Mouse (Mus musculus) liver, adult 2 months (tissue): ENCODE data around the gene Eid2. TPM values are rescaled to one million over a fixed set of nuclear protein-coding genes. Genes with fewer than 3 reads are reported as not detected.

Experiments used
- DNase-seq: peaks from one replicate; pipeline ENCODE4 v3.0.0-alpha.2; 2011; ENCODE audit warnings: low read depth, low spot score; ENCODE audit errors: extremely low read depth
- H3K27ac ChIP-seq: fragments of 200-500 bp; replicated peaks from 2 replicates; pipeline ENCODE4 v1.5.1; 2012; ENCODE audit warnings: low read depth, mild to moderate bottlenecking, control low read depth, inconsistent platforms, low read length; ENCODE audit not compliant: insufficient read depth
- H3K27me3 ChIP-seq: fragments of 200-500 bp; 2 replicates; pipeline ENCODE4 v1.6.1; 2012; ENCODE audit warnings: mild to moderate bottlenecking, moderate library complexity, low read length, inconsistent platforms; ENCODE audit not compliant: control insufficient read depth, insufficient read depth
- H3K36me3 ChIP-seq: fragments of 200-500 bp; 2 replicates; pipeline ENCODE4 v1.6.1; 2012; ENCODE audit warnings: low read length, inconsistent platforms; ENCODE audit not compliant: control insufficient read depth, insufficient read depth
- H3K4me1 ChIP-seq: fragments of 200-500 bp; 2 replicates; pipeline ENCODE4 v1.6.1; 2011; ENCODE audit warnings: low read length; ENCODE audit not compliant: control insufficient read depth, insufficient read depth
- H3K4me3 ChIP-seq: fragments of 200-500 bp; 2 replicates; pipeline ENCODE4 v1.5.1; 2011; ENCODE audit warnings: low read depth, mild to moderate bottlenecking, control low read depth, low read length, moderate library complexity; ENCODE audit not compliant: insufficient read depth
- H3K79me2 ChIP-seq: fragments of 200-500 bp; 2 replicates; pipeline ENCODE4 v1.6.1; 2012; ENCODE audit warnings: inconsistent platforms, mild to moderate bottlenecking, low read length, moderate library complexity; ENCODE audit not compliant: control insufficient read depth, insufficient read depth
- H3K9ac ChIP-seq: fragments of 200-500 bp; 2 replicates; pipeline ENCODE4 v1.6.1; 2012; ENCODE audit warnings: low read depth, mild to moderate bottlenecking, control low read depth, inconsistent platforms, low read length
- CTCF ChIP-seq: fragments of 200-500 bp; IDR thresholded peaks from 2 replicates; pipeline ENCODE4 v1.5.1; 2011; ENCODE audit warnings: low read depth, low read length, control low read depth
- POLR2A ChIP-seq: fragments of 200-500 bp; IDR thresholded peaks from 2 replicates; pipeline ENCODE4 v1.6.1; 2011; ENCODE audit warnings: low read length, control low read depth; ENCODE audit not compliant: insufficient read depth; ENCODE audit errors: extremely low read depth
- WGBS: fragments of 180-500 bp; shearing (Covaris S2); methylation state at CpG from one replicate; pipeline ENCODE4 v1.1.7; 2018; 5-methylcytosine and 5-hydroxymethylcytosine counted together
- polyA plus RNA-seq: library from polyadenylated mRNA; depleted of rRNA; stranded (reverse); fragments of >200 nt; gene quantifications from 2 replicates; pipeline ENCODE4 v1.2.3, GENCODE M21; 2012; rRNA removed
- total RNA-seq: library from RNA; depleted of rRNA; stranded (reverse); fragments of >200 nt; gene quantifications from 2 replicates; pipeline ENCODE4 v1.2.3, GENCODE M21; 2014; rRNA removed

Eid2 gene
- total and polyA plus RNA-seq, 2 experiments: 0.28 to 0.50 TPM

GRCm38 (mm10) chr7:28311151-28311925 lies 43.7 kb downstream of the Eid2 start:
- no peak for TF ChIP-seq POLR2A
- no peak for TF ChIP-seq CTCF
- WGBS: 5% methylated on average over 35 of the region's 35 CpGs
- no peaks in the 10 kb centered on the region for H3K79me2 ChIP-seq
- H3K36me3 ChIP-seq: peaks cover 15% of the 10 kb centered on the region
- DNase-seq: peak; percentile 14
- peak overlapping the region; percentile 69 for H3K4me3 ChIP-seq
- H3K27ac ChIP-seq: no peak overlapping the region
- H3K9ac ChIP-seq: peak overlapping the region; percentile 77
- H3K4me1 ChIP-seq: peaks cover 4% of the 10 kb centered on the region
- H3K27me3 ChIP-seq: no peaks in the 10 kb centered on the region

- peak within 1 kb of the TSS; percentile 69 for H3K4me3 ChIP-seq
- peak; percentile 90 for DNase-seq
- H3K27me3 ChIP-seq: no peaks in the 10 kb centered on the region
- TF ChIP-seq CTCF: no peak
- 0 out of 2 replicates have a peak, but pooled peaks have one; percentile 19 for TF ChIP-seq POLR2A
- WGBS: under 1% methylated on average over 45 of the region's 45 CpGs
- peak within 1 kb of the TSS; percentile 77 for H3K9ac ChIP-seq
- peaks cover 22% of the 10 kb centered on the region for H3K36me3 ChIP-seq
- H3K4me1 ChIP-seq: peaks cover 4% of the 10 kb centered on the region
- no peak within 1 kb of the TSS for H3K27ac ChIP-seq
- H3K79me2 ChIP-seq: no peaks in the 10 kb centered on the region
These were observed 44.4 kb downstream of the Eid2 start, which contains the start of gene Timm50 for GRCm38 (mm10) chr7:28311926-28312543. TSS of gene Timm50 (minus strand) at chr7:28312072.

DNA sequence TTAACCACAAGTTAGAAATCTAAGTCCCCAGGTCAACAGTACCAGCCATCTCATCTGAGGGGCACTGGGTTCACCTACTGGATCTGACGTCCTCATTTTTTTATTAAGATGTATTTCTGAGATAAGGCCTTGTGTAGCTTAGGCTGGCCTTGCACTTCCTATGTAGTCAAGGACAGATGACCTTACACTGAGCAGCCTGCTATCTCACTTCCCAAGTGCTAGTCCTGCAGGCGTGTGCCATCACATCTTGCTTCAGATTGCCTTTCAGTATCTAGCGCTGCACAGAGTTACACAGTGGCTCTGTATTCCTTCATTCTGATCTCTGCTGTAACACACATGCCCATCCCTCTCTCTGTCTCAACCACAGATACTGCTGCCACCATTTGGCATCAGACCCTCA lies 50.4 kb downstream of the Eid2 start:
- no peak overlapping the region for H3K27ac ChIP-seq
- WGBS: 89% methylated on average over 3 of the region's 3 CpGs
- H3K4me1 ChIP-seq: no peaks in the 10 kb centered on the region
- H3K36me3 ChIP-seq: peaks cover 55% of the 10 kb centered on the region
- TF ChIP-seq POLR2A (no peak), CTCF (no peak)
- no peak overlapping the region for H3K4me3 ChIP-seq
- no peak overlapping the region for H3K9ac ChIP-seq
- H3K27me3 ChIP-seq: no peaks in the 10 kb centered on the region
- DNase-seq: no peak
- H3K79me2 ChIP-seq: no peaks in the 10 kb centered on the region

DNA sequence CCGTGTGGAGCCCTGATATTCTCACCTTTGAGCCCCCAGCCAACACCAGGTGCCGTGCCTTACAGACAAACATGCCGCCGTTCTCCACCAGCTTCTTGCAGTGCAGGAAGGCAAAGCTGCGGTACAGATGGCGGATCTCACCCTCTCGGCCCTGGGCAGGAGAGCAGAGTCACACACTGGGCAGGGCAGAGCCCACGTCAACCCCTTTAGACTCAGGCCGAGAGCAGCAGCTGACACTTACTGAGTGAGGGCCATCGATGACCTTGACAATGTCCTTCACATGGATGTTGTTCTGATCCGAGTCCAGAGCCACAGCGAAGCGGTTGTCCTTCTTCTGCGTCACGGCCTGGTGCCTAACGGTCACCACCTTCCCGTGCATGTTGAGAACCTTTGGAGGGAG lies 51.0 kb downstream of the Eid2 start:
- no peak overlapping the region for H3K4me3 ChIP-seq
- TF ChIP-seq POLR2A (no peak), CTCF (no peak)
- H3K36me3 ChIP-seq: peaks cover 62% of the 10 kb centered on the region
- no peak for DNase-seq
- 94% methylated on average over 17 of the region's 17 CpGs for WGBS
- no peak overlapping the region for H3K9ac ChIP-seq
- H3K79me2 ChIP-seq: no peaks in the 10 kb centered on the region
- H3K27ac ChIP-seq: no peak overlapping the region
- no peaks in the 10 kb centered on the region for H3K4me1 ChIP-seq
- no peaks in the 10 kb centered on the region for H3K27me3 ChIP-seq

Other genes starting within 250 kb of the Eid2 start
- gene Psmc4, start 217.8 kb upstream of the Eid2 start, total RNA-seq: 98.8 and 111 TPM in 2 replicates
- gene Psmc4, start 217.8 kb upstream of the Eid2 start, polyA plus RNA-seq: 99.4 and 106 TPM in 2 replicates
- gene Fcgbp, start 196.6 kb upstream of the Eid2 start, total RNA-seq: 0.07 and 0.74 TPM in 2 replicates
- gene Fcgbp, start 196.6 kb upstream of the Eid2 start, polyA plus RNA-seq: 1.2 and 1.4 TPM in 2 replicates
- not detected in 2 replicates for gene 9530053A07Rik, start 138.4 kb upstream of the Eid2 start, total RNA-seq
- not detected in 2 replicates for gene 9530053A07Rik, start 138.4 kb upstream of the Eid2 start, polyA plus RNA-seq
- gene Fbl, start 98.2 kb upstream of the Eid2 start, total RNA-seq: 34.0 and 38.6 TPM in 2 replicates
- gene Fbl, start 98.2 kb upstream of the Eid2 start, polyA plus RNA-seq: 32.7 and 36.0 TPM in 2 replicates
- gene Dyrk1b, start 88.4 kb upstream of the Eid2 start, total RNA-seq: 7.0 and 9.7 TPM in 2 replicates
- 14.8 and 16.6 TPM in 2 replicates for gene Dyrk1b, start 88.4 kb upstream of the Eid2 start, polyA plus RNA-seq
- gene Eid2b, start 9.9 kb downstream of the Eid2 start, total RNA-seq: 1.9 and 3.0 TPM in 2 replicates
- gene Eid2b, start 9.9 kb downstream of the Eid2 start, polyA plus RNA-seq: 3.5 and 3.9 TPM in 2 replicates
- gene Selenov, start 23.3 kb downstream of the Eid2 start, total RNA-seq: not detected in 2 replicates
- gene Selenov, start 23.3 kb downstream of the Eid2 start, polyA plus RNA-seq: not detected in 2 replicates
- gene Dll3, start 34.4 kb downstream of the Eid2 start, total RNA-seq: not detected in 2 replicates
- not detected in 2 replicates for gene Dll3, start 34.4 kb downstream of the Eid2 start, polyA plus RNA-seq
- 22.6 and 24.9 TPM in 2 replicates for gene Timm50, start 44.2 kb downstream of the Eid2 start, total RNA-seq
- gene Timm50, start 44.2 kb downstream of the Eid2 start, polyA plus RNA-seq: 49.4 and 52.6 TPM in 2 replicates
- gene Supt5, start 70.9 kb downstream of the Eid2 start, total RNA-seq: 15.1 and 20.7 TPM in 2 replicates
- 52.3 and 67.3 TPM in 2 replicates for gene Supt5, start 70.9 kb downstream of the Eid2 start, polyA plus RNA-seq
- gene Rps16, start 82.8 kb downstream of the Eid2 start, total RNA-seq: 110 and 136 TPM in 2 replicates
- 471 and 577 TPM in 2 replicates for gene Rps16, start 82.8 kb downstream of the Eid2 start, polyA plus RNA-seq
- gene Plekhg2, start 104.7 kb downstream of the Eid2 start, total RNA-seq: 0.65 and 1.3 TPM in 2 replicates
- 3.3 and 3.5 TPM in 2 replicates for gene Plekhg2, start 104.7 kb downstream of the Eid2 start, polyA plus RNA-seq
- 16.4 and 25.4 TPM in 2 replicates for gene Zfp36, start 112.4 kb downstream of the Eid2 start, total RNA-seq
- 41.1 and 54.3 TPM in 2 replicates for gene Zfp36, start 112.4 kb downstream of the Eid2 start, polyA plus RNA-seq
- 13.4 and 17.6 TPM in 2 replicates for gene Med29, start 124.8 kb downstream of the Eid2 start, total RNA-seq
- 49.2 and 50.9 TPM in 2 replicates for gene Med29, start 124.8 kb downstream of the Eid2 start, polyA plus RNA-seq
- 16.1 TPM in 2 replicates for gene Paf1, start 125.1 kb downstream of the Eid2 start, total RNA-seq
- gene Paf1, start 125.1 kb downstream of the Eid2 start, polyA plus RNA-seq: 52.8 and 59.1 TPM in 2 replicates
- 18.4 and 24.4 TPM in 2 replicates for gene Gmfg, start 169.6 kb downstream of the Eid2 start, total RNA-seq
- gene Gmfg, start 169.6 kb downstream of the Eid2 start, polyA plus RNA-seq: 4.0 and 4.6 TPM in 2 replicates
- gene Lrfn1, start 184.1 kb downstream of the Eid2 start, total RNA-seq: 0.18 TPM in 1 of 2 replicates, not detected in the other
- 0.70 and 0.71 TPM in 2 replicates for gene Lrfn1, start 184.1 kb downstream of the Eid2 start, polyA plus RNA-seq
- gene Ifnl2, start 242.6 kb downstream of the Eid2 start, total RNA-seq: not detected in 2 replicates
- gene Ifnl2, start 242.6 kb downstream of the Eid2 start, polyA plus RNA-seq: not detected in 2 replicates